Mouse (Mus musculus) c-Kit-positive CD71-positive TER-119-positive erythroid progenitor cells, embryonic 14.5 days (primary cell): ENCODE measurements around the gene Lat.
"Not testable (repeated sequence)": the region's sequence is repeated elsewhere in the genome, so short reads cannot be mapped to it uniquely, and the experiment has no call there.

Experiments
- DNase-seq: peaks from one replicate; pipeline ENCODE4 v3.0.0-alpha.2; 2013; ENCODE audit warnings: low spot score

The Lat gene

GRCm38 (mm10) chr7:126332691-126333090, 36.7 kb downstream of the Lat start:
- no peak for DNase-seq

GRCm38 (mm10) chr7:126330693-126331092, 38.7 kb downstream of the Lat start:
- DNase-seq = no peak

- DNase-seq = no peak
Observed at GRCm38 (mm10) chr7:126329907-126330645, 39.3 kb downstream of the Lat start.

DNA sequence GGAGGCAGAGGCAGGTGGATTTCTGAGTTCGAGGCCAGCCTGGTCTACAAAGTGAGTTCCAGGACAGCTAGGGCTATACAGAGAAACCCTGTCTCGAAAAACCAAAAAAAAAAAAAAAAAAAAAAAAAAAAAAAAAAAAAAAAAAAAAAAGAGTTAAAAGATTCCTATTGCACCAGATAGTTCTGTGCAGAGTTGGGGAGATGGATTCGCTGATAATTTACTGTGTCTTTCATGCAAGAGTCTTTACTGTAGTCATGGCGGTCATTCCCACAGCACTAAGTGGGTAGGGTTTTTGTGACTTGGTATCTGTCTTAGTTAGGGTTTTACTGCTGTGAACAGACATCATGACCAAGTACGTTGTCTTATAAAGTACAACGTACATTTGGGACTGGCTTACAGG, 40.5 kb downstream of the Lat start:
- not testable (repeated sequence) for DNase-seq

DNA sequence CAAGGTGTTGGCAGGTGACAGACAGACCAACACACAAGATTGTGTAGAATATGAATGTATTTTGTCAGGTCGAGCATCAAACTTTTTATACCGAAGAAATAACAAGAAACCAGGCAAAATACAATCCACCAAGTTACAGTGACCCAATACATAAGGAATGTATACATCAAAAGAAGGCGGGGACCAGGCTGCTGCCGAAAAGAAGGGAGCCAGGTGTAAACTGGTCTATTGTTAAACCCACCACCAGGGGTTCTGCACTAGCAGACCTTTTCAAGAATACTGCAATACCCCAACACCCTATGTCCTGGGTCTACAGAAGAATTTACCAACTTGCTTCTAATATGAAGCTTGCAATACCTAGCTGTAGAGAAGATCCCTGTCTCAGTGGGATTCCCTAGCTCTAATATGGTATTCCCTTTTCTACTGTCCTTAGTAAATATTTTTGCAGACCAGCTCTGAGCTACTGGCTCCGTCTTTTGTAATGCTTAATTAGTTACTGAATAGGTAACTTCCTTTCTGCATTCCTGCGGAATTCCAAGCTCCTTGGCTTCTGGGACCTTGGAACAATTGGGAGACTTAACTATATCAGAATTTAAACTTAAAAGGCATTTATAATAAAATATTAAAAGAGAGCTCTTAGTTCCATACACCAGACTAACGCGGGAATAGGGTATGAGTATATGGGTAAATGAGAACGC, 43.6 kb downstream of the Lat start:
- not testable (repeated sequence) for DNase-seq

- DNase-seq = no peak
Observed at GRCm38 (mm10) chr7:126324791-126325190, 44.6 kb downstream of the Lat start.

DNA sequence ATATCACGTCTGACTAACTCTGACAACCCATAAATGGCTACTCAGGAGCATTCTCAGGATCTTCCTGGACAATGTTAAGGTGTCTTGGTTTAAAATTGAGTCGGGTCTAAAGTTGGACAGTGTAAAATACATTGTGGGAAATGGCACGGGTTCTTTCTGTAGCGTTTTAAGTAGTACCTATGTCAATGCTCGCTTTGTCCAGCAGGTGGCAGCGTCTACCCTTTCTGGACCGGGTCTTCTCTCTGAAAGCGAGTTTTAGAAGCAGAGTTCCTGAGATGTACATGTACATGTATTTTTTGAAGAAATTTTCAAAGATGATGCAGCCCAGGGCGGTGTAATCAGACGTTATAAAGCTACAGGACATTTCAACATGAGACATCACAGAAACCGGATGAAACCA, 45.6 kb downstream of the Lat start:
- peak; percentile 73 for DNase-seq

DNA sequence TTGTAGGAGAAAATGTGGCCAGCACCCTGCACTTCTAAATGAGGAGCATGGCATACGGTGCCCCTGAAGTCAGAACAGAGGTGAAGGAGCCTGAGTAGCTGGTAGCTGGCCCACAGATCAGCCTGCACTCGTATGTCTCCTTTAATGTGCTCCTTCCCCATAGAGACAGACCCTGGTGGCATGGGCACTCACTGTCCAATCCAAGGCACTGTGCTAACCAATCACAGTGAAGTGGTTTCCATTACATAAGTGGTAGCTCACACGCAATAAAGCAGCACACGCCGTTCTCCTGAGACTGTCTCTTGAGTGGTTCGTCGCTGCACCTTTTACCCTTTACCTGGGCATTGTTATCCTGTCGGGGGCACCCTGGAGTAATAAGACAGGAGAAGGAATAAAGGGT, 55.1 kb downstream of the Lat start:
- no peak for DNase-seq
